Mouse (Mus musculus) stomach, embryonic 14.5 days (tissue): ENCODE measurements around the gene Rfc1. TPM values are rescaled to one million over a fixed set of nuclear protein-coding genes. Genes with fewer than 3 reads are reported as not detected.

Experiments used
- ATAC-seq: fragments of 200-750 bp; cut with Nextera tagmentation; 2 replicates; pipeline ENCODE4 v1.8.0; 2017; ENCODE audit warnings: low read depth, moderate TSS enrichment; ENCODE audit not compliant: insufficient number of reproducible peaks, insufficient read depth, low FRiP score
- H3K27ac ChIP-seq: fragments of 300-500 bp; sonication (generic); 2 replicates; pipeline ENCODE4 v1.5.1; 2014; ENCODE audit warnings: mild to moderate bottlenecking, low read length, moderate library complexity, mixed read lengths
- H3K27me3 ChIP-seq: fragments of 300-500 bp; sonication (generic); 2 replicates; pipeline ENCODE4 v1.6.1; 2014; ENCODE audit warnings: low read length, control low read depth, mixed read lengths; ENCODE audit not compliant: control insufficient read depth, insufficient read depth
- H3K36me3 ChIP-seq: fragments of 300-500 bp; sonication (generic); 2 replicates; pipeline ENCODE4 v1.6.1; 2014; ENCODE audit warnings: mild to moderate bottlenecking, control low read depth, low read length, moderate library complexity, mixed read lengths; ENCODE audit not compliant: control insufficient read depth, insufficient read depth
- H3K4me1 ChIP-seq: fragments of 300-500 bp; sonication (generic); 2 replicates; pipeline ENCODE4 v1.6.1; 2014; ENCODE audit warnings: low read length, control low read depth, mixed read lengths; ENCODE audit not compliant: control insufficient read depth, insufficient read depth
- H3K4me2 ChIP-seq: fragments of 300-500 bp; sonication (generic); replicated peaks from 2 replicates; pipeline ENCODE4 v1.6.1; 2014; ENCODE audit warnings: low read depth, low read length, control low read depth
- H3K4me3 ChIP-seq: fragments of 300-500 bp; sonication (generic); 2 replicates; pipeline ENCODE4 v1.5.1; 2014; ENCODE audit warnings: low read depth, low read length, control low read depth
- H3K9ac ChIP-seq: fragments of 300-500 bp; sonication (generic); replicated peaks from 2 replicates; pipeline ENCODE4 v1.6.1; 2014; ENCODE audit warnings: low read depth, mild to moderate bottlenecking, control low read depth, low read length, moderate library complexity, mixed read lengths
- H3K9me3 ChIP-seq: fragments of 300-500 bp; sonication (generic); 2 replicates; pipeline ENCODE4 v1.6.1; 2016; ENCODE audit warnings: low read depth, low read length, control low read depth; ENCODE audit not compliant: control insufficient read depth
- WGBS: fragments of 180-500 bp; shearing (Covaris S2); extraction: QIAGEN DNeasy Blood & Tissue Kit; methylation state at CpG from one replicate; pipeline ENCODE4 v1.1.7; 2014; 5-methylcytosine and 5-hydroxymethylcytosine counted together
- polyA plus RNA-seq: library from polyadenylated mRNA; unstranded; fragments of >200 nt; fragmentation: Nextera tagmentation; extraction: Ambion mirVana; gene quantifications from 2 replicates; pipeline ENCODE4 v1.2.1, GENCODE M21; 2014

The Rfc1 gene
- polyA plus RNA-seq, 1 experiment from 2014 or later = 108 TPM

GRCm38 (mm10) chr5:65273966-65274365 is 61.5 kb downstream of the Rfc1 start:
- H3K4me3 ChIP-seq = no peak overlapping the region
- H3K27me3 ChIP-seq = no peaks in the 10 kb centered on the region
- no peak for ATAC-seq
- H3K9ac ChIP-seq = no peak overlapping the region
- H3K27ac ChIP-seq = no peak overlapping the region
- H3K9me3 ChIP-seq = no peaks in the 10 kb centered on the region
- H3K4me2 ChIP-seq = no peak overlapping the region
- no peaks in the 10 kb centered on the region for H3K4me1 ChIP-seq
- peaks cover 50% of the 10 kb centered on the region for H3K36me3 ChIP-seq
- WGBS = 79% methylated on average over 3 of the region's 3 CpGs

- no peak overlapping the region for H3K4me2 ChIP-seq
Measured at GRCm38 (mm10) chr5:65257910-65258505, 77.5 kb downstream of the Rfc1 start.

GRCm38 (mm10) chr5:65250185-65250855 is 85.2 kb downstream of the Rfc1 start:
- ATAC-seq = peak; percentile 49; the same call in 1 of the 2 replicates
- no peak overlapping the region for H3K4me3 ChIP-seq
- no peaks in the 10 kb centered on the region for H3K27me3 ChIP-seq
- no peaks in the 10 kb centered on the region for H3K9me3 ChIP-seq
- WGBS = 72% methylated on average over 7 of the region's 7 CpGs
- H3K27ac ChIP-seq = no peak overlapping the region
- H3K4me1 ChIP-seq = no peaks in the 10 kb centered on the region
- H3K4me2 ChIP-seq = no peak overlapping the region
- H3K36me3 ChIP-seq = no peaks in the 10 kb centered on the region
- no peak overlapping the region for H3K9ac ChIP-seq

More at GRCm38 (mm10) chr5:65257910-65258505, 77.5 kb downstream of the Rfc1 start:
- no peak for ATAC-seq
- Histone ChIP-seq H3K27me3 (no peaks in the 10 kb centered on the region), H3K9me3 (no peaks in the 10 kb centered on the region), H3K4me1 (no peaks in the 10 kb centered on the region), H3K4me3 (no peak overlapping the region), H3K27ac (no peak overlapping the region), H3K9ac (no peak overlapping the region), H3K36me3 (peaks cover 35% of the 10 kb centered on the region)
- 89% methylated on average over 14 of the region's 14 CpGs for WGBS

- Histone ChIP-seq H3K27ac (no peak overlapping the region), H3K4me2 (no peak overlapping the region), H3K4me3 (no peak overlapping the region), H3K9me3 (no peaks in the 10 kb centered on the region), H3K9ac (no peak overlapping the region), H3K36me3 (no peaks in the 10 kb centered on the region), H3K4me1 (no peaks in the 10 kb centered on the region), H3K27me3 (no peaks in the 10 kb centered on the region)
- no peak for ATAC-seq
- 84% methylated on average over 3 of the region's 3 CpGs for WGBS
Measured at GRCm38 (mm10) chr5:65247296-65247695, 88.2 kb downstream of the Rfc1 start.

- H3K4me2 ChIP-seq = no peak overlapping the region
- H3K9me3 ChIP-seq = no peaks in the 10 kb centered on the region
- no peak overlapping the region for H3K27ac ChIP-seq
- WGBS = 48% methylated on average over 5 of the region's 5 CpGs
- H3K4me1 ChIP-seq = no peaks in the 10 kb centered on the region
- H3K4me3 ChIP-seq = no peak overlapping the region
- H3K9ac ChIP-seq = no peak overlapping the region
- H3K36me3 ChIP-seq = no peaks in the 10 kb centered on the region; the same call in 1 of the 2 replicates
- no peaks in the 10 kb centered on the region for H3K27me3 ChIP-seq
- ATAC-seq = no peak
Measured at GRCm38 (mm10) chr5:65242740-65243139, 92.7 kb downstream of the Rfc1 start.

- H3K9ac ChIP-seq = no peak overlapping the region
- H3K4me3 ChIP-seq = no peak overlapping the region
- no peaks in the 10 kb centered on the region for H3K27me3 ChIP-seq
- WGBS = 67% methylated on average over 12 of the region's 12 CpGs
- no peaks in the 10 kb centered on the region for H3K4me1 ChIP-seq
- no peak overlapping the region for H3K4me2 ChIP-seq
- H3K27ac ChIP-seq = no peak overlapping the region
- no peak for ATAC-seq
- no peaks in the 10 kb centered on the region for H3K9me3 ChIP-seq
- peaks cover 6% of the 10 kb centered on the region; the same call in 1 of the 2 replicates for H3K36me3 ChIP-seq
Measured at GRCm38 (mm10) chr5:65231289-65232003, 104.0 kb downstream of the Rfc1 start.

GRCm38 (mm10) chr5:65224056-65224455 is 111.4 kb downstream of the Rfc1 start:
- no peak for ATAC-seq
- no peaks in the 10 kb centered on the region for H3K27me3 ChIP-seq
- no peaks in the 10 kb centered on the region for H3K9me3 ChIP-seq
- H3K4me3 ChIP-seq = no peak overlapping the region
- peaks cover 8% of the 10 kb centered on the region; the same call in 1 of the 2 replicates for H3K36me3 ChIP-seq
- WGBS = 79% methylated on average over 5 of the region's 5 CpGs
- no peaks in the 10 kb centered on the region for H3K4me1 ChIP-seq
- no peak overlapping the region for H3K9ac ChIP-seq
- H3K4me2 ChIP-seq = no peak overlapping the region
- H3K27ac ChIP-seq = no peak overlapping the region

- peaks cover 5% of the 10 kb centered on the region; the same call in 1 of the 2 replicates for H3K36me3 ChIP-seq
- no peak for ATAC-seq
- no peaks in the 10 kb centered on the region for H3K4me1 ChIP-seq
- H3K9ac ChIP-seq = no peak overlapping the region
- no peak overlapping the region for H3K4me3 ChIP-seq
- H3K4me2 ChIP-seq = no peak overlapping the region
- no peaks in the 10 kb centered on the region for H3K27me3 ChIP-seq
- no peaks in the 10 kb centered on the region for H3K9me3 ChIP-seq
- WGBS = 79% methylated on average over 7 of the region's 7 CpGs
- H3K27ac ChIP-seq = no peak overlapping the region
Measured at GRCm38 (mm10) chr5:65221037-65221436, 114.4 kb downstream of the Rfc1 start.
